Mouse (Mus musculus): ENCODE measurements at regions not wholly inside any gene's neighbourhood (a gene's known extent, or its start where the extent isn't known, plus 50 kb on each side); places are given as distances from the start of the nearest gene placed in this dataset.

DNA sequence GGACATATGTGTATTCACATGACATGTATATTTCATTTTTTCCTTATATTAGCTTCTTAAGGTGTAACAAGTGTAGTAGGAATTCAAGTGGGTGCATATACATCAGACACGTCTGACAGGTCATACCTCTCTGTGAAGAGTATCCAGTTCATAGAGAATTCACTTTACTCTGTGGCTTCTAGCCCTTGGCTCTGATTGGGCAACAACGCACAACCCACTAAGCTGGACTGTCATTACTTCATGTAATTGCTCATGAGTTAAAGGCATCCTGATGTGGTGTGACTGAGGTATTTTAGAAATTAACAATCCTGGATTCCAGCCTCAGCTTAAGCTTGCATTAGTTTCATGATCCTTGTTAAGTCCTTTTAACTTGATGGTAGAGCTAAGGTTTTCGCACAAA lies 103.0 kb upstream of the Ptger4 start:
- TF ChIP-seq CTCF (IDR thresholded peaks at IDR 0.05; ENCODE audit: borderline replicate concordance, insufficient read depth, low read length) (no peak), POLR2A (IDR thresholded peaks at IDR 0.05; ENCODE audit: low read depth, low read length) (no peak)
